Mouse (Mus musculus) midbrain, embryonic 11.5 days (tissue): ENCODE measurements at regions not wholly inside any gene's neighbourhood (a gene's known extent, or its start where the extent isn't known, plus 50 kb on each side); places are given as distances from the start of the nearest gene placed in this dataset.
A peak's percentile ranks its signal among the peaks of the same experiment; 100 is the strongest.
"Not testable (repeated sequence)": the region's sequence is repeated elsewhere in the genome, so short reads cannot be mapped to it uniquely, and the experiment has no call there.

ENCODE experiments used
- ATAC-seq: fragments of 200-750 bp; cut with Nextera tagmentation; 2 replicates; pipeline ENCODE4 v1.8.0; 2017; ENCODE audit warnings: moderate TSS enrichment, moderate library complexity; ENCODE audit not compliant: low FRiP score
- DNase-seq: peaks from one replicate; pipeline ENCODE4 v3.0.0; 2015; ENCODE audit warnings: low spot score; ENCODE audit errors: missing footprints
- H3K27ac ChIP-seq: fragments of 300-500 bp; sonication (generic); 2 replicates; pipeline ENCODE4 v1.5.1; 2014; ENCODE audit warnings: low read depth, low read length
- H3K27me3 ChIP-seq: fragments of 300-500 bp; sonication (generic); 2 replicates; pipeline ENCODE4 v1.6.1; 2014; ENCODE audit warnings: mild to moderate bottlenecking, low read length, moderate library complexity, mixed read lengths; ENCODE audit not compliant: control insufficient read depth, insufficient read depth
- H3K36me3 ChIP-seq: fragments of 300-500 bp; sonication (generic); 2 replicates; pipeline ENCODE4 v1.6.1; 2014; ENCODE audit warnings: mild to moderate bottlenecking, low read length, moderate library complexity, mixed read lengths; ENCODE audit not compliant: control insufficient read depth, insufficient read depth
- H3K4me1 ChIP-seq: fragments of 300-500 bp; sonication (generic); 2 replicates; pipeline ENCODE4 v1.6.1; 2014; ENCODE audit warnings: low read length; ENCODE audit not compliant: control insufficient read depth, insufficient read depth
- H3K4me2 ChIP-seq: fragments of 300-500 bp; sonication (generic); 2 replicates; pipeline ENCODE4 v1.6.1; 2014; ENCODE audit warnings: mild to moderate bottlenecking, moderate library complexity
- H3K4me3 ChIP-seq: fragments of 300-500 bp; sonication (generic); 2 replicates; pipeline ENCODE4 v1.5.1; 2014; ENCODE audit warnings: low read depth, low read length
- H3K9ac ChIP-seq: fragments of 300-500 bp; sonication (generic); 2 replicates; pipeline ENCODE4 v1.6.1; 2014; ENCODE audit warnings: low read length
- H3K9me3 ChIP-seq: fragments of 300-500 bp; sonication (generic); 2 replicates; pipeline ENCODE4 v1.6.1; 2016; ENCODE audit warnings: low read length; ENCODE audit not compliant: control insufficient read depth
- WGBS: fragments of 180-500 bp; shearing (Covaris S2); extraction: QIAGEN DNeasy Blood & Tissue Kit; methylation state at CpG from one replicate; pipeline ENCODE4 v1.1.7; 2014; 5-methylcytosine and 5-hydroxymethylcytosine counted together

- DNase-seq: peak; percentile 98
- peaks cover 4% of the 10 kb centered on the region for H3K4me1 ChIP-seq
- WGBS: 0% methylated on average over 1 of the region's 1 CpGs
Measured at GRCm38 (mm10) chr11:94870341-94870740, 65.7 kb upstream of the Col1a1 start.

DNA sequence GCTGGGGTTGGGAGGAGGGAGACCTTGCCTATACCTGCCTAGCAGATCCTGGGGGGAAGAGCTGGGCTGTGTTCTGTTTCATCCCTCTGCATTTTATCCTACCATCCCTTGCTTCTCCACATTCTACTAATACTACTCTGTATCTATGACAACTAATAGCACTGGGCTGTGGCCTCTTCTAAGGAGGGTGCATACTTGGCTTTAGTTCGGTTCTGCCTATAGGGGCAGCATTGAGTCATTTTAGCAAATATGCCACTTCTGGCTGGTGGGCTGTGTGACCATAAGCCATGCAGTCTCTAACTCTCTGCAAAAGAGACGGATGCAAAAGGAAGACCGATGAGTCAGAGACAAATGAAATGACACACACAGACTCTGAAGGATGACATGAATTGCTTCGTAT lies 66.2 kb upstream of the Col1a1 start:
- not testable (repeated sequence) for H3K9ac ChIP-seq, H3K36me3 ChIP-seq, H3K9me3 ChIP-seq, H3K4me1 ChIP-seq, H3K27ac ChIP-seq, H3K4me2 ChIP-seq, H3K4me3 ChIP-seq
- ATAC-seq (peak; percentile 33; the same call in 1 of the 2 replicates), DNase-seq (peak; percentile 88)
- H3K27me3 ChIP-seq: peaks cover 12% of the 10 kb centered on the region
- 16% methylated on average over 4 of the region's 4 CpGs for WGBS

More at GRCm38 (mm10) chr11:94870341-94870740, 65.7 kb upstream of the Col1a1 start:
- H3K27ac ChIP-seq: no peak overlapping the region
- no peak overlapping the region for H3K4me3 ChIP-seq
- H3K4me2 ChIP-seq: no peak overlapping the region
- H3K27me3 ChIP-seq: peaks cover 13% of the 10 kb centered on the region
- H3K9ac ChIP-seq: no peak overlapping the region
- no peaks in the 10 kb centered on the region for H3K36me3 ChIP-seq
- ATAC-seq: no peak
- H3K9me3 ChIP-seq: no peaks in the 10 kb centered on the region

GRCm38 (mm10) chr11:94866176-94866967 lies 69.7 kb upstream of the Col1a1 start:
- H3K4me1 ChIP-seq: no peaks in the 10 kb centered on the region
- H3K9me3 ChIP-seq: no peaks in the 10 kb centered on the region
- WGBS: 15% methylated on average over 9 of the region's 9 CpGs
- H3K27me3 ChIP-seq: no peaks in the 10 kb centered on the region
- H3K27ac ChIP-seq: no peak overlapping the region
- DNase-seq (peak; percentile 98), ATAC-seq (no peak)
- no peaks in the 10 kb centered on the region for H3K36me3 ChIP-seq
- no peak overlapping the region for H3K9ac ChIP-seq
- no peak overlapping the region for H3K4me3 ChIP-seq
- no peak overlapping the region for H3K4me2 ChIP-seq

- Histone ChIP-seq H3K4me2 (no peak overlapping the region), H3K36me3 (no peaks in the 10 kb centered on the region), H3K4me1 (no peaks in the 10 kb centered on the region), H3K27me3 (no peaks in the 10 kb centered on the region), H3K9me3 (no peaks in the 10 kb centered on the region), H3K27ac (no peak overlapping the region), H3K9ac (no peak overlapping the region), H3K4me3 (no peak overlapping the region)
- 89% methylated on average over 3 of the region's 3 CpGs for WGBS
- ATAC-seq (no peak), DNase-seq (no peak)
Measured at GRCm38 (mm10) chr11:94850129-94850528, 67.6 kb upstream of the Tmem92 start.

DNA sequence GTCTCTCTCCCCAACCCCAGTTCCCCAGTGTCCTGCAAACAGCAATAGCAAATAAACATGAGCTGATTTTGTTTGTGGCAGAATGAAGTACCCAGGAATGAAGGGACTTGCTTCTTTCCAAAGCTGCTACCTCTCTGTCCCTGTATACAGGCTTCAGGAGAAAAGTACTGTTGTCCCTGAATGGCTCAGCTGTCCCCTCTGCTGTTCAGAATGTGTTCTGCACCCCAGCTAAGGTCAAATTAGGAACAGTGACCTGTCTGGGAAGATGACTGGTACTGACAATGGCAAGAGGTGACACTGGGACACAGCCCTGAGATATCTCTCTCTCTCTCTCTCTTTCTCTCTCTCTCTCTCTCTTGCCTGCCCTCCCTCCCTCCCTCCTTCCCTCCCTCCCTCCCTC lies 56.6 kb upstream of the Tmem92 start:
- Histone ChIP-seq H3K9me3 (no peaks in the 10 kb centered on the region), H3K4me1 (no peaks in the 10 kb centered on the region), H3K4me3 (no peak overlapping the region), H3K36me3 (no peaks in the 10 kb centered on the region), H3K4me2 (no peak overlapping the region), H3K9ac (no peak overlapping the region), H3K27ac (no peak overlapping the region), H3K27me3 (no peaks in the 10 kb centered on the region)
- DNase-seq: no peak
- ATAC-seq: no peak

DNA sequence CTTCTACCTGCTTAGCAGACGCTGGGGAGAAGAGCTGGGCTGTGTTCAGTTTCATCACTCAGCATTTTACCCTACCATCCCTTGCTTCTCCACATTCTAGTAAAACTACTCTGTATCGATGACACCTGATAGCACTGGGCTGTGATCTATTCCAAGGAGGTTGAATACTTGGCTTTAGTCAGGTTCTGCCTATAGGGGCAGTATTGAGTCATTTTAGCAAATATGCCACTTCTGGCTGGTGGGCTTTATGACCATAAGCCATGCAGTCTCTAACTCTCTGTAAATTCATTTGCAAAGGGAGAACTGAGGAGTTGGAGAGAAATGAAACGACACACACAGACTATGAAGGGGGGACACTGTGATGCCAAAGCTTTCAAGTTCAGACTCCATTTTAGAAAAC lies 55.6 kb upstream of the Tmem92 start:
- H3K4me1 ChIP-seq: no peaks in the 10 kb centered on the region
- ATAC-seq: no peak

DNA sequence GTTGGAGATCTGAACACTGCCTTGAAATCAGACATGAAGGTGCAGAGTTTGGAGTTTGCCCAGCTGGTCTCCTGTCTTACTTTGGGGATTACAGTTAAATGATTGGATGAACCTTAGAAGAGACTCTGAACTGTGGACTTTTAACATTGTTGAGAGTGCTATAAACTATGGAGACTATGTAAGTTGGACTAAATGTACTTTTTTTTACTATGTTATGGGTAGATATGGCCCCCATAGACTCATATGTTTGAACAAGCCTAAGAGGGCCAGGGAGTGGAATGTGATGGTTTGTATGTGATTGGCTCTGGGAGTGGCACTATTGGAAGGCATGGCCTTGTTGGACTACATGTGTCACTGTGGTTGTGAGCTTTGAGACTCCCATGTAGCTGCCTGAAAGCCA lies 53.8 kb upstream of the Tmem92 start:
- DNase-seq (no peak), ATAC-seq (no peak)
- Histone ChIP-seq H3K27me3 (no peaks in the 10 kb centered on the region), H3K4me3 (no peak overlapping the region), H3K4me2 (no peak overlapping the region), H3K9ac (no peak overlapping the region), H3K36me3 (no peaks in the 10 kb centered on the region), H3K27ac (no peak overlapping the region), H3K9me3 (no peaks in the 10 kb centered on the region), H3K4me1 (no peaks in the 10 kb centered on the region)

More for the DNA sequence above, 55.6 kb upstream of the Tmem92 start:
- Histone ChIP-seq H3K9me3 (no peaks in the 10 kb centered on the region), H3K9ac (no peak overlapping the region), H3K36me3 (no peaks in the 10 kb centered on the region), H3K4me3 (no peak overlapping the region), H3K27ac (no peak overlapping the region), H3K4me2 (no peak overlapping the region), H3K27me3 (no peaks in the 10 kb centered on the region)
- WGBS: 72% methylated on average over 3 of the region's 3 CpGs
- DNase-seq: peak; percentile 87

DNA sequence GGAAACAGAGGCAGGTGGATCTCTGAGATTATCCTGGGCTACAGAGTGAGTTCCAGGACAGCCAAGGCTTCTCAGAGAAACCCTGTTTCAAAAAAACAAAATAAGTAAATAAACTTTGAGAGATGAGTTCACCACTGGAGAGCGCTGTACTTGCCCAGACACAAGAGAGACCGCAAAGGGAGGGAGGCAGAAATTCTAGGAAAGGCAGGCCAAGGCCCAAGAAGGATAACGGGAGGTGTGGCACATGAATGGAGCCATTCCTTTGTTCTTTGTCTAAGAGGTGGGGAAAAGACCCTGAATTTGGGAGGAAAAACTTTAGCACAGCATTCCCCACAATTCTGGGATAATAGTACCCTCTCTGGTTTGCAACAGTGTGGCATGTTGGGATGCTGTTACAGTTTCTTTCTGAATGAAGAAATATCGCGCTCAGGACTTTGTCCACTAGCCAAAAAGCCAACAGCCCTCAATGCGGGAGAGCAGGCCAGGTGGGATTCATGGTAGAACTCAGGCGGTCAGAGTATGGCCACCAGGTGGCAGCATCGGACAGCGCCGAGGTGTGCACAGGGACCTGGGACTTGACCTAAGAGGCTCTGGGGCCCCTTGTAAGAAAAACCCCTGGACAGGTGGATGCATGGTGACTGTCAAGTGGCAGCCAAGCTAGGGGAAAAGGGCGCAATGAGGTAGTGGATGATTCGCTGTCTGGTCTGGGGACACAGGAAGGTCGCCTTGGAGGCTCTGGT lies 49.9 kb upstream of the Tmem92 start:
- WGBS: 28% methylated on average over 13 of the region's 13 CpGs
- no peak overlapping the region for H3K9ac ChIP-seq
- no peaks in the 10 kb centered on the region for H3K9me3 ChIP-seq
- ATAC-seq (no peak), DNase-seq (peak; percentile 94)
- no peak overlapping the region for H3K27ac ChIP-seq
- no peaks in the 10 kb centered on the region for H3K36me3 ChIP-seq
- no peaks in the 10 kb centered on the region for H3K4me1 ChIP-seq
- H3K4me2 ChIP-seq: no peak overlapping the region
- no peaks in the 10 kb centered on the region for H3K27me3 ChIP-seq
- no peak overlapping the region for H3K4me3 ChIP-seq
